Mouse (Mus musculus): ENCODE data around the gene Parm1. TPM values are rescaled to one million over a fixed set of nuclear protein-coding genes. Genes with fewer than 3 reads are reported as not detected.

The Parm1 gene
- polyA plus RNA-seq (2015; fragmentation: Nextera tagmentation; extraction: Ambion mirVana): 18.9 and 19.1 TPM in 2 replicates

GRCm38 (mm10) chr5:91517480-91518301 is at the start of gene Parm1:
TSS of gene Parm1 (plus strand) at chr5:91517615.
- Histone ChIP-seq H3K9me3 (no peaks in the 10 kb centered on the region), H3K27me3 (peaks cover 14% of the 10 kb centered on the region), H3K36me3 (no peaks in the 10 kb centered on the region), H3K27ac (no peak within 1 kb of the TSS), H3K4me3 (peak within 1 kb of the TSS; percentile 55), H3K4me2 (peak within 1 kb of the TSS; percentile 90), H3K9ac (peak within 1 kb of the TSS; percentile 67), H3K4me1 (peaks cover 13% of the 10 kb centered on the region)
- ATAC-seq (ENCODE audit: insufficient number of reproducible peaks, insufficient read depth, low FRiP score, low TSS enrichment, low read depth): peak; percentile 96
- under 1% methylated on average over 48 of the region's 48 CpGs for WGBS

- H3K9me3 ChIP-seq: no peaks in the 10 kb centered on the region
- no peaks in the 10 kb centered on the region for H3K27me3 ChIP-seq
- no peak overlapping the region for H3K4me3 ChIP-seq
- no peaks in the 10 kb centered on the region for H3K36me3 ChIP-seq
- no peak for ATAC-seq (ENCODE audit: insufficient number of reproducible peaks, insufficient read depth, low FRiP score, low TSS enrichment, low read depth)
- H3K4me2 ChIP-seq: no peak overlapping the region
- no peaks in the 10 kb centered on the region for H3K4me1 ChIP-seq
- H3K9ac ChIP-seq: no peak overlapping the region
- H3K27ac ChIP-seq: no peak overlapping the region
- 91% methylated on average over 7 of the region's 7 CpGs for WGBS
Observed at GRCm38 (mm10) chr5:91475241-91475640, 42.2 kb upstream of the Parm1 start.

DNA sequence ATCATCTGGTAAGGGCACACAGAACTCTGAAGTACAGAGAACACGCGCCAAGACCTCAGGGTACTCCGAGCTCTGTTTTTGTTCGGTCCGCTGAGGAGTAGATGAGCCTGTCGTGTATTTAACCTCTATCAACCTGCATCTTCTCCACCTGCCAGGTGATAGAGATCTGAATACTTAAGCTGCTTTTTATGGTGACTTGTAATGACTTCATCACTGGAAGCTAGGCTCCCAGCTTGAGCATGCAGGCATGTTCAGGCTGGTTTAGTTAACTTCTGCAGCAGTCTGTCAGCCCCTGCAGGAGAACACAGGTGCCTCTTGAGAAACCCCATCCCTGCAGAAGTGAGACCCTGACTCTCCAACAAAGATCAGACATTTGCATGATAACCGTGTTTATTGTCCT is 40.6 kb upstream of the Parm1 start:
- Histone ChIP-seq H3K4me3 (no peak overlapping the region), H3K9me3 (no peaks in the 10 kb centered on the region), H3K36me3 (no peaks in the 10 kb centered on the region), H3K27ac (no peak overlapping the region), H3K9ac (no peak overlapping the region), H3K4me2 (no peak overlapping the region), H3K4me1 (no peaks in the 10 kb centered on the region), H3K27me3 (no peaks in the 10 kb centered on the region)
- ATAC-seq (ENCODE audit: insufficient number of reproducible peaks, insufficient read depth, low FRiP score, low TSS enrichment, low read depth): no peak
- 75% methylated on average over 7 of the region's 7 CpGs for WGBS

- Histone ChIP-seq H3K27ac (no peak overlapping the region), H3K4me1 (no peaks in the 10 kb centered on the region), H3K9ac (no peak overlapping the region), H3K4me3 (no peak overlapping the region), H3K36me3 (no peaks in the 10 kb centered on the region), H3K9me3 (no peaks in the 10 kb centered on the region), H3K4me2 (no peak overlapping the region), H3K27me3 (no peaks in the 10 kb centered on the region)
- 87% methylated on average over 4 of the region's 4 CpGs for WGBS
- ATAC-seq (ENCODE audit: insufficient number of reproducible peaks, insufficient read depth, low FRiP score, low TSS enrichment, low read depth): no peak
Observed at GRCm38 (mm10) chr5:91478673-91479072, 38.7 kb upstream of the Parm1 start.

DNA sequence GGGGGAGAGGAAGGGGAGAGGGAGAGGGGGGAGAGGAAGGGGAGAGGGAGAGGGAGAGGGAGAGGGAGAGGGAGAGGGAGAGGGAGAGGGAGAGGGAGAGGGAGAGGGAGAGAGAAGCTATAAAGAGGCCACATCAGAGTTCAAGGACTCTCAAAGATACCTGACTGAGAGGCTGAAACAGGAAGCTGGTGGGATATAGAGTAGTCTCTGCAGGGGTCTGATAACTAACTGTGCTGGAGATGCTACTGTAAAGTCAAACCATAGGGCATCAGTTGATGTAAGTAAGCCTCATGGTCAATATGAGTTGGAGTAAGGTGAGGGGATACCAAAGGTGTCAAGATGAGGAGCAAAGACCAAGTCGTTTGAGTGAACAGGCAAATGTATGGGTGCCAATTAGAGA is 37.3 kb upstream of the Parm1 start:
- no peak overlapping the region for H3K4me2 ChIP-seq
- no peak for ATAC-seq (ENCODE audit: insufficient number of reproducible peaks, insufficient read depth, low FRiP score, low TSS enrichment, low read depth)
- WGBS: 79% methylated on average over 1 of the region's 1 CpGs

GRCm38 (mm10) chr5:91484324-91484723 is 33.1 kb upstream of the Parm1 start:
- H3K4me2 ChIP-seq: no peak overlapping the region
- H3K27me3 ChIP-seq: no peaks in the 10 kb centered on the region
- H3K9ac ChIP-seq: no peak overlapping the region
- no peak overlapping the region for H3K4me3 ChIP-seq
- no peaks in the 10 kb centered on the region for H3K4me1 ChIP-seq
- H3K9me3 ChIP-seq: no peaks in the 10 kb centered on the region
- no peaks in the 10 kb centered on the region for H3K36me3 ChIP-seq
- no peak overlapping the region for H3K27ac ChIP-seq
- 93% methylated on average over 1 of the region's 1 CpGs for WGBS
- no peak for ATAC-seq (ENCODE audit: insufficient number of reproducible peaks, insufficient read depth, low FRiP score, low TSS enrichment, low read depth)

More for the DNA sequence above, 37.3 kb upstream of the Parm1 start:
- H3K9me3 ChIP-seq: no peaks in the 10 kb centered on the region
- no peaks in the 10 kb centered on the region for H3K4me1 ChIP-seq
- H3K27me3 ChIP-seq: no peaks in the 10 kb centered on the region
- H3K27ac ChIP-seq: no peak overlapping the region
- H3K4me3 ChIP-seq: no peak overlapping the region
- no peaks in the 10 kb centered on the region for H3K36me3 ChIP-seq
- no peak overlapping the region for H3K9ac ChIP-seq

- H3K4me1 ChIP-seq: no peaks in the 10 kb centered on the region; the same call in 1 of the 2 replicates
- H3K9me3 ChIP-seq: no peaks in the 10 kb centered on the region
- no peak overlapping the region for H3K27ac ChIP-seq
- no peak overlapping the region for H3K4me2 ChIP-seq
- ATAC-seq (ENCODE audit: insufficient number of reproducible peaks, insufficient read depth, low FRiP score, low TSS enrichment, low read depth): no peak
- no peaks in the 10 kb centered on the region for H3K27me3 ChIP-seq
- 33% methylated on average over 5 of the region's 5 CpGs for WGBS
- H3K36me3 ChIP-seq: no peaks in the 10 kb centered on the region
- H3K4me3 ChIP-seq: no peak overlapping the region
- H3K9ac ChIP-seq: no peak overlapping the region
Observed at GRCm38 (mm10) chr5:91494456-91494855, 23.0 kb upstream of the Parm1 start.

- H3K4me2 ChIP-seq: no peak overlapping the region
- H3K9ac ChIP-seq: no peak overlapping the region
- WGBS: 71% methylated on average over 1 of the region's 1 CpGs
- H3K4me3 ChIP-seq: no peak overlapping the region
- no peaks in the 10 kb centered on the region for H3K36me3 ChIP-seq
- ATAC-seq (ENCODE audit: insufficient number of reproducible peaks, insufficient read depth, low FRiP score, low TSS enrichment, low read depth): no peak
- H3K27ac ChIP-seq: no peak overlapping the region
- no peaks in the 10 kb centered on the region for H3K9me3 ChIP-seq
- H3K27me3 ChIP-seq: no peaks in the 10 kb centered on the region
- H3K4me1 ChIP-seq: no peaks in the 10 kb centered on the region
Observed at GRCm38 (mm10) chr5:91501361-91501760, 16.1 kb upstream of the Parm1 start.

GRCm38 (mm10) chr5:91502366-91502765 is 15.0 kb upstream of the Parm1 start:
- H3K9me3 ChIP-seq: no peaks in the 10 kb centered on the region
- H3K4me3 ChIP-seq: no peak overlapping the region
- 91% methylated on average over 2 of the region's 2 CpGs for WGBS
- no peaks in the 10 kb centered on the region for H3K4me1 ChIP-seq
- H3K27me3 ChIP-seq: no peaks in the 10 kb centered on the region
- no peak overlapping the region for H3K9ac ChIP-seq
- no peaks in the 10 kb centered on the region for H3K36me3 ChIP-seq
- no peak overlapping the region for H3K4me2 ChIP-seq
- no peak overlapping the region for H3K27ac ChIP-seq
- no peak for ATAC-seq (ENCODE audit: insufficient number of reproducible peaks, insufficient read depth, low FRiP score, low TSS enrichment, low read depth)

DNA sequence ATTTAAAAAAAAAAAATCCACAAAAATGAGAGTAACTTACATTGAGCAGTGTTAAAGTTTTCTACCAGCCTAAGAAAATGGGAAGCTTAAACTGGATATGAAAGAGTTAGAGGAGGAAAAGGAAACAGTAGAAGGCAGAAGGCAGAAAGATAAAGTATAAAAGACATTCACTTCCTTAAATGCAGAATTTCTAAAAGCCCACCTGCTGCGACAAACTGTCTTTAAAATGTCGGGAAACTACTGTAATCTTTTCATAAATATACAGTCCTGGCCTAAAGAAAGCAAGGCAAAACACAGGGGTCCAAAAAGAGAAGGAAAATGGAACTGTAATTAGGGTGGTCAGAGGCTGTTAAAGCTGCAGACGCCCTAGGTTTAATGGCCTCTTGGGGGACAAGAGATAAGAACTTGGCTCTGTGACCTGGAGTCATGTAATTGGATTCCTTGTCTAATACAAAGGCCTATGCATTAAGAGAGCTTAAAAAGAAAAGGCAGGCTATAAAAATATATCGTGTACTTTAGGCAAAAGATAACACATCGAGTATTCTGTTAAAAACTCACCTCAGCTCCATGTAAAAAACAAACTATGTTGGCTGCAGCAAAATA is 13.0 kb upstream of the Parm1 start:
- Histone ChIP-seq H3K27me3 (no peaks in the 10 kb centered on the region), H3K9ac (no peak overlapping the region), H3K27ac (no peak overlapping the region), H3K4me2 (no peak overlapping the region), H3K4me1 (no peaks in the 10 kb centered on the region; the same call in 1 of the 2 replicates), H3K9me3 (no peaks in the 10 kb centered on the region), H3K4me3 (no peak overlapping the region), H3K36me3 (no peaks in the 10 kb centered on the region)
- no peak for ATAC-seq (ENCODE audit: insufficient number of reproducible peaks, insufficient read depth, low FRiP score, low TSS enrichment, low read depth)
- WGBS: 59% methylated on average over 5 of the region's 5 CpGs

- no peaks in the 10 kb centered on the region for H3K36me3 ChIP-seq
- H3K9me3 ChIP-seq: no peaks in the 10 kb centered on the region
- 19% methylated on average over 6 of the region's 6 CpGs for WGBS
- H3K9ac ChIP-seq: no peak overlapping the region
- H3K27ac ChIP-seq: no peak overlapping the region
- ATAC-seq (ENCODE audit: insufficient number of reproducible peaks, insufficient read depth, low FRiP score, low TSS enrichment, low read depth): no peak
- peaks cover 14% of the 10 kb centered on the region for H3K27me3 ChIP-seq
- peak overlapping the region; percentile 55 for H3K4me3 ChIP-seq
- H3K4me2 ChIP-seq: peak overlapping the region; percentile 90
- peaks cover 13% of the 10 kb centered on the region for H3K4me1 ChIP-seq
Observed at GRCm38 (mm10) chr5:91517077-91517476, 338 bp upstream of the Parm1 start.

DNA sequence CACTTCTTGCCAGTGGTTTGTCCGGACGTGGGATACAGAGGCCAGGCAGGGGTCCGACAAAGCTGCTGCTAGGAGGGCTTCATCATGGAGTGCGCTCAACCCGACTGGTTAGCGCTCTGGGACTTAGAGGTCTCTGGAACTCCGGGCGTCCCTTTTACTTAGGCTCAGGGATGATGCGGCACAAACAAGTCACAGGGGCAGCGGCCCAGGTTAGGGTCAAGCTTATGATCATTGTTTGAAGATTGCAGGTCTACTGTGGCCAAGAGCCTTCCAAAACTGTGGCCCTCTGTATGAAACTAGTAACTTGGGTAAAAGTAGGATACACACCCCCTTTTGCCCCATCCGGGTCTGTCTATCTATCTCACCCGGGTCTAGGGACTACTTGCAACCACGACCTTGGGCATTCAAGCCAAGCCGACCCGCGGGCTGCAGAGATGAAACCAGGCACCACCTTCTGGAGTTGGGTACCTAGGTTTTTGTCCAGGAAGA is 931 bp downstream of the Parm1 start:
- peak overlapping the region; percentile 55 for H3K4me3 ChIP-seq
- peaks cover 13% of the 10 kb centered on the region for H3K4me1 ChIP-seq
- no peaks in the 10 kb centered on the region for H3K9me3 ChIP-seq
- peaks cover 14% of the 10 kb centered on the region for H3K27me3 ChIP-seq
- ATAC-seq (ENCODE audit: insufficient number of reproducible peaks, insufficient read depth, low FRiP score, low TSS enrichment, low read depth): no peak
- H3K4me2 ChIP-seq: peak overlapping the region; percentile 90
- H3K36me3 ChIP-seq: no peaks in the 10 kb centered on the region
- H3K27ac ChIP-seq: no peak overlapping the region
- H3K9ac ChIP-seq: peak overlapping the region; percentile 67
- 4% methylated on average over 16 of the region's 16 CpGs for WGBS
